Mouse (Mus musculus): ENCODE results near the gene Cdkl1. TPM values are rescaled to one million over a fixed set of nuclear protein-coding genes. Genes with fewer than 3 reads are reported as not detected.

The Cdkl1 gene
- polyA plus RNA-seq, 1 experiment from 2014 or later = not detected

- Histone ChIP-seq H3K36me3 (ENCODE audit: inconsistent target) (no peaks in the 10 kb centered on the region), H3K79me2 (ENCODE audit: inconsistent target) (no peaks in the 10 kb centered on the region), H3K27ac (no peak overlapping the region), H3K4me3 (ENCODE audit: inconsistent target) (no peak overlapping the region)
- WGBS (ENCODE audit: missing documents) = 77% methylated on average over 2 of the region's 2 CpGs
Observed at GRCm38 (mm10) chr12:69768841-69769240, 22.2 kb downstream of the Cdkl1 start.

GRCm38 (mm10) chr12:69767476-69768258 lies 23.4 kb downstream of the Cdkl1 start:
- Histone ChIP-seq H3K36me3 (ENCODE audit: inconsistent target) (no peaks in the 10 kb centered on the region), H3K79me2 (ENCODE audit: inconsistent target) (no peaks in the 10 kb centered on the region), H3K4me3 (ENCODE audit: inconsistent target) (no peak overlapping the region), H3K27ac (no peak overlapping the region)
- 85% methylated on average over 9 of the region's 9 CpGs for WGBS (ENCODE audit: missing documents)

- Histone ChIP-seq H3K27ac (no peak overlapping the region), H3K36me3 (ENCODE audit: inconsistent target) (no peaks in the 10 kb centered on the region)
- WGBS (ENCODE audit: missing documents) = 87% methylated on average over 10 of the region's 10 CpGs
Observed at GRCm38 (mm10) chr12:69766185-69766904, 24.7 kb downstream of the Cdkl1 start.

GRCm38 (mm10) chr12:69765543-69765942 lies 25.5 kb downstream of the Cdkl1 start:
- no peaks in the 10 kb centered on the region for H3K36me3 ChIP-seq (ENCODE audit: inconsistent target)
- H3K27ac ChIP-seq = no peak overlapping the region
- 92% methylated on average over 9 of the region's 9 CpGs for WGBS (ENCODE audit: missing documents)
- no peak overlapping the region for H3K4me3 ChIP-seq (ENCODE audit: inconsistent target)
- H3K79me2 ChIP-seq (ENCODE audit: inconsistent target) = no peaks in the 10 kb centered on the region

More at GRCm38 (mm10) chr12:69766185-69766904, 24.7 kb downstream of the Cdkl1 start:
- H3K79me2 ChIP-seq (ENCODE audit: inconsistent target) = no peaks in the 10 kb centered on the region
- no peak overlapping the region for H3K4me3 ChIP-seq (ENCODE audit: inconsistent target)

GRCm38 (mm10) chr12:69761603-69762002 lies 29.5 kb downstream of the Cdkl1 start:
- no peaks in the 10 kb centered on the region for H3K36me3 ChIP-seq (ENCODE audit: inconsistent target)
- H3K79me2 ChIP-seq (ENCODE audit: inconsistent target) = no peaks in the 10 kb centered on the region
- H3K4me3 ChIP-seq (ENCODE audit: inconsistent target) = no peak overlapping the region
- WGBS (ENCODE audit: missing documents) = 95% methylated on average over 2 of the region's 2 CpGs
- no peak overlapping the region for H3K27ac ChIP-seq

- Histone ChIP-seq H3K4me3 (ENCODE audit: inconsistent target) (no peak overlapping the region), H3K36me3 (ENCODE audit: inconsistent target) (no peaks in the 10 kb centered on the region), H3K27ac (no peak overlapping the region), H3K79me2 (ENCODE audit: inconsistent target) (no peaks in the 10 kb centered on the region)
- WGBS (ENCODE audit: missing documents) = 91% methylated on average over 18 of the region's 20 CpGs
Observed at GRCm38 (mm10) chr12:69760743-69761406, 30.2 kb downstream of the Cdkl1 start.

GRCm38 (mm10) chr12:69760014-69760413 lies 31.1 kb downstream of the Cdkl1 start:
- Histone ChIP-seq H3K27ac (no peak overlapping the region), H3K36me3 (ENCODE audit: inconsistent target) (no peaks in the 10 kb centered on the region), H3K4me3 (ENCODE audit: inconsistent target) (no peak overlapping the region), H3K79me2 (ENCODE audit: inconsistent target) (no peaks in the 10 kb centered on the region)
- WGBS (ENCODE audit: missing documents) = 95% methylated on average over 6 of the region's 6 CpGs

GRCm38 (mm10) chr12:69759267-69759885 lies 31.7 kb downstream of the Cdkl1 start:
- WGBS (ENCODE audit: missing documents) = 55% methylated on average over 6 of the region's 7 CpGs
- Histone ChIP-seq H3K4me3 (ENCODE audit: inconsistent target) (no peak overlapping the region), H3K79me2 (ENCODE audit: inconsistent target) (no peaks in the 10 kb centered on the region), H3K36me3 (ENCODE audit: inconsistent target) (no peaks in the 10 kb centered on the region), H3K27ac (no peak overlapping the region)

- Histone ChIP-seq H3K4me3 (ENCODE audit: inconsistent target) (no peak overlapping the region), H3K27ac (no peak overlapping the region), H3K79me2 (ENCODE audit: inconsistent target) (no peaks in the 10 kb centered on the region), H3K36me3 (ENCODE audit: inconsistent target) (no peaks in the 10 kb centered on the region)
- 46% methylated on average over 21 of the region's 22 CpGs for WGBS (ENCODE audit: missing documents)
Observed at GRCm38 (mm10) chr12:69758221-69759185, 32.6 kb downstream of the Cdkl1 start.

GRCm38 (mm10) chr12:69757418-69758141 lies 33.5 kb downstream of the Cdkl1 start:
- H3K79me2 ChIP-seq (ENCODE audit: inconsistent target) = no peaks in the 10 kb centered on the region
- no peak overlapping the region for H3K4me3 ChIP-seq (ENCODE audit: inconsistent target)
- no peaks in the 10 kb centered on the region for H3K36me3 ChIP-seq (ENCODE audit: inconsistent target)
- WGBS (ENCODE audit: missing documents) = 17% methylated on average over 22 of the region's 22 CpGs
- no peak overlapping the region for H3K27ac ChIP-seq

- 88% methylated on average over 5 of the region's 5 CpGs for WGBS (ENCODE audit: missing documents)
- H3K36me3 ChIP-seq (ENCODE audit: inconsistent target) = no peaks in the 10 kb centered on the region
- H3K4me3 ChIP-seq (ENCODE audit: inconsistent target) = no peak overlapping the region
- no peaks in the 10 kb centered on the region for H3K79me2 ChIP-seq (ENCODE audit: inconsistent target)
- H3K27ac ChIP-seq = no peak overlapping the region
Observed at GRCm38 (mm10) chr12:69756015-69756414, 35.1 kb downstream of the Cdkl1 start.

GRCm38 (mm10) chr12:69753936-69754335 lies 37.1 kb downstream of the Cdkl1 start:
- Histone ChIP-seq H3K27ac (no peak overlapping the region), H3K4me3 (ENCODE audit: inconsistent target) (no peak overlapping the region), H3K36me3 (ENCODE audit: inconsistent target) (no peaks in the 10 kb centered on the region), H3K79me2 (ENCODE audit: inconsistent target) (no peaks in the 10 kb centered on the region)
- 87% methylated on average over 5 of the region's 5 CpGs for WGBS (ENCODE audit: missing documents)

GRCm38 (mm10) chr12:69751864-69752341 lies 39.2 kb downstream of the Cdkl1 start:
- no peak overlapping the region for H3K4me3 ChIP-seq (ENCODE audit: inconsistent target)
- H3K27ac ChIP-seq = no peak overlapping the region
- H3K36me3 ChIP-seq (ENCODE audit: inconsistent target) = no peaks in the 10 kb centered on the region
- 64% methylated on average over 10 of the region's 10 CpGs for WGBS (ENCODE audit: missing documents)
- H3K79me2 ChIP-seq (ENCODE audit: inconsistent target) = no peaks in the 10 kb centered on the region
